Mouse (Mus musculus): ENCODE results near the gene Pcgf2.

DNA sequence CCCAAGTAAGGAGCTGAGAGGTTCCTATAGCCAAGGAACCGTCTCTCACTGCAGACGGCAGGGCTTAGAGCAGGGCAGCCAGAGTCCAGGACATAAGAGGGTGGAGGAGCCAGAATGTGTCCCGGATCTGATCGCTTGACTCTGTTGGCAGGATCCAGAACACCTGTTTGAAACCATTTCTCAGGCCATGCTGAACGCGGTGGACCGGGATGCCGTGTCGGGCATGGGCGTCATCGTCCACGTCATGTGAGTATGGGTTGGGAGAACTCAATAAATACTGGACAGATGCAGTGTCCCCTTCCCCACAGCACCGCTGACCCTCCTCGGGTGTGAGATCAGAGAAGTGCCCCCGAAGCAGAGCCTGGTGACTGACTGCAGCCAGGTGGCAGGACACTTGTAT lies 12.0 kb upstream of the Pcgf2 start:
- TF ChIP-seq CTCF (IDR thresholded peaks at IDR 0.05; ENCODE audit: low read depth, low read length), result no peak
- TF ChIP-seq TAL1 (conservative IDR thresholded peaks at IDR 0.05; ENCODE audit: low read depth, low read length), result no peak
